Mouse (Mus musculus): Measurements from ENCODE around the gene Ctps.

DNA sequence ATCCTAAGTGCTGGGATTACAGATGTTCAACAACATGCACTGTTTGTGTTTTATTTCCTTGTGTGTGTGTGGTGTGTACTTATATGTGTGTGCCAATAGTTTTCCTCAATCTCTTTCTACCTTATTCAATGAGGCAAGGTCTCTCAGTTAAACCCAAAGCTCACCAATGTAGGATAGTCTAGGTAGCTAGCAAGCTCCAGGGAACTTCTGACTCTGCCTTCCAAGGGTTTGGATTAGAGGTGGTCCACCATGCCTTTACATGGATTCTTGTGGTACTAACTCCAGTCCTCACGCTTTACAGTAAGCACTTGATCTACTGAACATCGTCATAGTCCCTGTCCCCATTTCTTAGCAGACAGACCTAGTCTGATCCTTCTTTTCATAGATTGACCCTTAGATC lies 55.7 kb downstream of the Ctps start:
- TF ChIP-seq CTCF (IDR thresholded peaks at IDR 0.05) (no peak), EP300 (IDR thresholded peaks at IDR 0.05) (no peak)

All from lung, postnatal 0 days (tissue).